Mouse (Mus musculus): ENCODE measurements around the gene Plxdc1. TPM values are rescaled to one million over a fixed set of nuclear protein-coding genes. Genes with fewer than 3 reads are reported as not detected.

The Plxdc1 gene
- total RNA-seq, 4 experiments from 2014 or later: 41.2 to 46.2 (median 43.9) TPM

GRCm38 (mm10) chr11:97915974-97916503 lies 70.2 kb downstream of the Plxdc1 start:
- no peak for DNase-seq (ENCODE audit: low spot score in 2 of 2)

DNA sequence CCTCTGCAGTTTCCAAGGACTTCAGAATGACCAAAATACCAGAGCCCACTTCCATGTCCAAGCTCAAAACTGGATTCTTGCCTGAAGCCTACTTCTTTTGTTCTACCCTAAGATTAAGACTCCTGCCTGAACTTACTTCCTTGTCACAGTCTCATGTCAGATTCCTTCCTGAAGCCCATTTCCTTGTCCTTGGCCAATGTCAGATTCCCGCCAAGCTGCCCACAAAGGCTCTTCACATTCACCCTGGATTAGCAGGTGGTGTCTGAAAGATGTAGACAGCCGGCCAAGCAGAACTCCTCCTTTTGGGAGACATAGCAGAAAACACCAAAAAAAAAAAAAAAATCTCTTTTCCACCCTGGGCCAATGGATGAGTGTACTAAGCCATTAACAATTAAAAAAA lies 70.8 kb downstream of the Plxdc1 start:
- DNase-seq (ENCODE audit: low spot score in 2 of 2): no peak

DNA sequence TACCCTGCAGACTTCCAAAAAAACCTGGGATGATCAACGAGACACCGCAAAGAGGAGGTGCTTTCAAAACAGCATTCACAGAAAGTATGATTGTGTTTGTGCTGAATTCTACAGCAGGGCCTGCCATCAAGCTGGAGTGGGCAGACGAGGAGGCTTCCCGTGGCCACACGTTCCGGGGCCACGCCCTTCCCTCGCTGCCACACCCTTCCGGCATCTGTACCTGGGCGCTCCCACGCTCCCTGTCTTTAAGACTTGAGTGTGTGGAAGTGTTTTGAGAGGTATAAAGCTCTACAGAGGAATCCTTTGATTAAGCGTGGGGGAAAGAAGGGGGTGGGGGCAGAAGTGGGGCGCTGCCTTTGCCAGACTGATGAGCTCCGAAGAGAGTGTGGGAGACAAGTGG lies 73.1 kb downstream of the Plxdc1 start:
- DNase-seq (ENCODE audit: low spot score in 2 of 2): no peak

DNA sequence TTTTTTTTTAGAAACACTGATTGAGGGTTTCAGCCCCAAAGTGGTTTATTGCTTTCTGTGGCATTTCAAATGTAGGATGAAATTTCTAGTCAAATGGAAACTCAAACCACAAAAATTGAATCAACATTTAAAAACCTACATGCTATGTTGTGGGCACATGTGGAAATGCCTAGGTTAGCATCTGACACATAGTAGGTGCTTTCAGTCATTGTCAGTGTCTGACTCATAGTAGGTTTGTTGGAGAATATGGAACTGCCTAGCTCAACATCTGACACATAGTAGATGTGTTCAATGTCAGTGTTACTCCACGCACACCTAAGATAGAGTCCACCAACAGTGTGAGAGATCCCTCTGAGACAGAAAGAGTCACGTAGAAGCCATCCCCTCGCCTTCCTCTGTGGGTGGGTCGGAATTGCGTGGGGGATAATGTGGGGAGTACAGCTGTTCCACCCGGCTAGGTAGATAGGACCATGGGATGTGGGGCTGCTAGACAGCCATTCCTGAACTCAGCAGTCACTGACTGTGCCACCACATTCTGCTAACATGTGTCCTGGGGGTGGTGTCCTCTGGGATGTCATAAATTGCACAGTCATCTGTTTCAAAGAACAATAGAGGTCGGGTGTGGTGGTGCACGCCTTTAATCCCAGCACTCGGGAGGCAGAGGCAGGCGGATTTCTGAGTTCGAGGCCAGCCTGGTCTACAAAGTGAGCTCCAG lies 77.5 kb downstream of the Plxdc1 start:
- DNase-seq (ENCODE audit: low spot score in 2 of 2): no peak

DNA sequence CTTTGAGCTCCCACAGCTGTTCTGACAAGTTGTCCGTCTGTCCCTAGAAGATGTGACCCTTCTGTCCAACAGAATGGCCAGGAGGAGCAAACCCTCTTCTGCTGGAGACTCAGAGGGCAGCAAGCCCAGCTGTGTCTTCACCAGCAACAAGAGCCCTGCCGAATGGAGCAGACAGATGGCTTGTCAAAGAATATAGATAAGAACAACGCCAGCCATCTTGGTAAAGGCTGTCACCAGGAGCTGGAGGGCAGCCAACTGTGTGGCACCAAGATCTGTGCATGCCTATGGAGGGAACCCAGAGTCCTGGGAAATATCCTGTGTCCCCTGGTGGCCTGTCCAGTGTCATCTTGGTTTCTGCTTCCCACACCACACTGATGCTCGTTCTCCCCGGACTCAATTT lies 78.3 kb downstream of the Plxdc1 start:
- DNase-seq (ENCODE audit: low spot score in 2 of 2): no peak

DNA sequence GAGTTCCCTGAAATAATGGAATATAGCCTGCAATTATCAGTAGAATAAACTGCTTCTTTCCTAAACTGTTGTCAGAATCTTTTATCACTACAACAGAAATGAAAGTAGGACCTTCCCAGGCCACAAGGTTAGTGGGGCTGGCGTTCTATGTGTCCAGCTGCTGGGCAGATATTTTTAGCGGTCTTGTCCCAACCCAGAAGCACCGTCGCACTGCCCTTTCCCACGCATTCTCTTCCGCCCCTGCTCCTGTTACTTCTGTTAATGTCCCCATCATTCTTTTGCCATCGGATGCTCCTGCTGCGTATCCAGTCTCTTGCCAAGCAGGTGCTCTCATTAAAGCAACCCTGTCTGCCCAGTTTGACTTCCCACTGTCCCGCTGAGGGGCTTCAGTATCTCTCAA lies 79.3 kb downstream of the Plxdc1 start:
- no peak for DNase-seq (ENCODE audit: low spot score in 2 of 2)

DNA sequence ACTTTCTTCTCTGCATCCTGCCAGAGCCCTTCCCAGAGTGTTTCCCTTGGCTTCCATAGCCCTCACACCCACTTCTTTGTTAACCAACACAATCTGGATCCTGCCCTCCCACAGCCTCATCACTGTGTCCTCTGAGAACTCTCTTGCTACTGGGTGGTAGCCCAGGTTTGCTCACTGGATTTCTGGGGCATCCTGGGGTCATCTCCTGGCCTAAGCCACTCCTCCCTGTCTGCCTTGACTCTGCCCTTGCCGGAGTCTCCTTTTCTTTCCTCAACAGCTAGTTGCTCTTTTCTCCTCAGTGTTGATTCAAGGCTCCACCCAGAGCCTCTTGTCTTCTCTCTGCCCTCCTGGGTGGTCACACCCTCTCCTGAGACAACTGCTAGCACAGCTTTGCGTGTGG lies 80.3 kb downstream of the Plxdc1 start:
- no peak for DNase-seq (ENCODE audit: low spot score in 2 of 2)

- DNase-seq (ENCODE audit: low spot score in 2 of 2): no peak
Measured at GRCm38 (mm10) chr11:97905540-97905939, 80.7 kb downstream of the Plxdc1 start.

DNA sequence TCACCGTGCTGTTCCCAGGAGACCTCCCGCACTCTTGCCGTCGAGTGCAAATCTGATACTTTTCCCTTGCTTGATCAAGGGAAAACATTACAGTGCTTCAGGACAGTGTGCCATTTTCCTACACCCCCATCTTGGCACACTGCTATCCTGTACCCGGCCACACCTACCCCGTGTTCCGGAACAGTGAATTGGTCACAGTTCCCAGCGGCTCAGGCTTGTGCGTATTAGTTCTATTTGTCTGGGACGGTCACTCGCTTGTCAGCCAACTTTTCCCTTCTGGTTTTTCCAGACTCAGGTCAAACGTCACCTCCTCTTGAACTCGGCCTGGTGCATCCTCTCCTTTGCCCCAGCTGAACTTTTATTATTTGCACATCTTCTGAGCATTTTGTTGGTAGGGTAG lies 81.4 kb downstream of the Plxdc1 start:
- no peak for DNase-seq (ENCODE audit: low spot score in 2 of 2)

GRCm38 (mm10) chr11:97901806-97902205 lies 84.4 kb downstream of the Plxdc1 start:
- DNase-seq (ENCODE audit: low spot score in 2 of 2): no peak

- DNase-seq (ENCODE audit: low spot score in 2 of 2): peak; percentile 58 to 60
Measured at GRCm38 (mm10) chr11:97899822-97900221, 86.4 kb downstream of the Plxdc1 start.

- no peak for DNase-seq (ENCODE audit: low spot score in 2 of 2)
Measured at GRCm38 (mm10) chr11:97897568-97898185, 88.6 kb downstream of the Plxdc1 start.

DNA sequence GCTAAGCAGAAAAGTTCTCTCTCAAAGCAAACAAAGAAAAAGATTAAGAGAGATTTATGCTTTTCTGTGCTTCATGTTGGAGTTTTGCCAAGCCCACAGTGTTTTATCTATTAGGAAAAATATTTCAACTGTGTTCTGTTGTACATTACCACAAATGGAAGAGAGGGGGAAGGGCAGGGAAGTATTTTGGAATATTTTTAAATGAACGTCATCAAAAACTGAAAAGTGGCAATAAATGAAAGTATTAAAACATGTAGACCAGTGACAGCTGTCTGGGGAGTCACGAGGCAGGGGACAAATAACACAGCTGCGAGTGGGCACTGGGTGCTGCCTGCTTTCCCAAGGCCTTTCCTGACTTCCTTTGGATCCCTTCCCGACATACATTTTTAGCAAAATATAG lies 89.6 kb downstream of the Plxdc1 start:
- no peak for DNase-seq (ENCODE audit: low spot score in 2 of 2)

GRCm38 (mm10) chr11:97891821-97892220 lies 94.4 kb downstream of the Plxdc1 start:
- no peak for DNase-seq (ENCODE audit: low spot score in 2 of 2)

DNA sequence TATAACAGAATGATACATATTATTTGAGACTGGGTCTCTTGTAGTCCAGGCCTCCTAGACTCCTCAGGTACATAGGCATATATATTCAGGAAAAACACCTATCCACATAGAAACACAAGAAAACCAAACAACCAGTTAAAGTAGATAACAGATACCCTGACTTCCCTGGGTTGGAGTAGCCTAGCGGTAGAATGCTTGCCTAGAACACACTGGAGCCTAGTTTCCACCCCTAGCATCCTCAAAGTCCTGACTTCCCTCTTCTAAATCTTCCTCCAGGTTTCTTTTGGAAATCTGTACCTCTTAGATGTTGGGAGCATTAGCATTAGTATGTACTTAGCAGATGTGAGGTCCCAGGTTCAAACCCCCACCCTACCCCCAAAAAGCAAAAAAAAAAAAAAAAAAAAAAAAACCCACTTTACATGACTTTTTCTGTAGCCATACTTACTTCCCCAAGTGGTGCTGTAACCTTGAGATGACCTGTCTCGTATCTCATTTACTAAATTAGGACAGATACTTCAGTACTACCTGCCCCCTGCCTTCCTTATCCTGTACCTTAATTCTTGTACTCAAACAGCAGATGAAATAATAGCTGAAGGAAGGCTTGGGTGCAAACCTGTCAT lies 100.8 kb downstream of the Plxdc1 start:
- no peak for DNase-seq (ENCODE audit: low spot score in 2 of 2)

- no peak for DNase-seq (ENCODE audit: low spot score in 2 of 2)
Measured at GRCm38 (mm10) chr11:97884601-97885185, 101.6 kb downstream of the Plxdc1 start.

DNA sequence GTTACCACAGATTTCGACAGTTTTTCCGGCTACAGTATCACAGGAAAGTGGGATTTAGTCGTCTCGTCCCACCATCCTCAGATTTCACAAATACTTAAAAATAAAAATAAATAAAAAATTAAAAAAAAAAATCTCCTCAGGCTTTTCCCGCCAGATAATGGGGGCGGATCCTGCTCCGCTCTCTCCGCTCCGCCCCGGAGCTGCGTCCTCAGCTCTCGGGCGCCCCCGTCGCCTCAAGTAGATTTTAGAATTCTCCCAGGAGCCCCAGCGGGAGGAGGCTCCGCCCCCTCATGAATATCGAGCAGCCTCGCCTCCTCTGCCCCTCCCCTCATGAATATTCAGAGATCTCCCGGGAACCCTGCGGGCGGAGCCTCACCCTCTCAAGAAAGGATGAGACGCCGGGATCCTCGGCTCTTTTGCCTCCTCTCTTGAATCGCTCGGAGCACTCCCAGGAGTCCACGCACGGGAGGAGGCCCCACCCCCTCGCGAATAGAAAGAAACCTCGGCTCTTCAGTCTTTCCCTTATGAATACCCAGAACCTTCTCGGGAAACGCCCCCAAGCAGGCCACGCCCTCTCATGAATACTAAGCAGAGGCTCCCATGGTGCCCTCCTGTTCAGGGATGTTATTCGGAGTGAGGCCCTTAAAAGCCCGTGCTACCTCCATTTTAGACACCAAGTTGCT lies 102.2 kb downstream of the Plxdc1 start, which contains the start of gene Fbxo47:
TSS of gene Fbxo47 (minus strand) at position 237 of the 683 bp plus-strand sequence.
- DNase-seq (ENCODE audit: low spot score in 2 of 2): peak; percentile 89 to 97

GRCm38 (mm10) chr11:97883542-97883917 lies 102.7 kb downstream of the Plxdc1 start:
- peak; percentile 65 to 69 for DNase-seq (ENCODE audit: low spot score in 2 of 2)

GRCm38 (mm10) chr11:97880362-97880761 lies 105.9 kb downstream of the Plxdc1 start:
- DNase-seq (ENCODE audit: low spot score in 2 of 2): no peak

- DNase-seq (ENCODE audit: low spot score in 2 of 2): no peak
Measured at GRCm38 (mm10) chr11:97877341-97877740, 108.9 kb downstream of the Plxdc1 start.

- DNase-seq (ENCODE audit: low spot score in 2 of 2): no peak
Measured at GRCm38 (mm10) chr11:97874396-97874795, 111.8 kb downstream of the Plxdc1 start.

All from left cerebral cortex, adult 8-10 months (tissue).